Mouse (Mus musculus) lung, embryonic 16.5 days (tissue): ENCODE measurements around the gene Slc37a4. TPM values are rescaled to one million over a fixed set of nuclear protein-coding genes. Genes with fewer than 3 reads are reported as not detected.
"Not testable (repeated sequence)": the region's sequence is repeated elsewhere in the genome, so short reads cannot be mapped to it uniquely, and the experiment has no call there.

ENCODE experiments used
- ATAC-seq: fragments of 200-750 bp; cut with Nextera tagmentation; 2 replicates; pipeline ENCODE4 v1.8.0; 2017; ENCODE audit warnings: low read depth, mild to moderate bottlenecking, moderate library complexity
- H3K27ac ChIP-seq: fragments of 300-500 bp; sonication (generic); 2 replicates; pipeline ENCODE4 v1.5.1; 2014; ENCODE audit warnings: mild to moderate bottlenecking, control low read depth, low read length
- H3K27me3 ChIP-seq: fragments of 300-500 bp; sonication (generic); 2 replicates; pipeline ENCODE4 v1.6.1; 2014; ENCODE audit warnings: low read depth, low read length, mixed read lengths; ENCODE audit not compliant: control insufficient read depth, insufficient read depth
- H3K36me3 ChIP-seq: fragments of 300-500 bp; sonication (generic); 2 replicates; pipeline ENCODE4 v1.6.1; 2014; ENCODE audit warnings: low read length; ENCODE audit not compliant: control insufficient read depth, insufficient read depth
- H3K4me1 ChIP-seq: fragments of 300-500 bp; sonication (generic); replicated peaks from 2 replicates; pipeline ENCODE4 v1.6.1; 2014; ENCODE audit warnings: low read length, mixed read lengths; ENCODE audit not compliant: control insufficient read depth, insufficient read depth
- H3K4me2 ChIP-seq: fragments of 300-500 bp; sonication (generic); 2 replicates; pipeline ENCODE4 v1.6.1; 2014; ENCODE audit warnings: low read depth, low read length, control low read depth
- H3K4me3 ChIP-seq: fragments of 300-500 bp; sonication (generic); 2 replicates; pipeline ENCODE4 v1.5.1; 2014; ENCODE audit warnings: mild to moderate bottlenecking, low read length, control low read depth
- H3K9ac ChIP-seq: fragments of 300-500 bp; sonication (generic); 2 replicates; pipeline ENCODE4 v1.6.1; 2014; ENCODE audit warnings: low read length, control low read depth
- H3K9me3 ChIP-seq: fragments of 300-500 bp; sonication (generic); 2 replicates; pipeline ENCODE4 v1.6.1; 2016; ENCODE audit warnings: low read length; ENCODE audit not compliant: control insufficient read depth
- WGBS: fragments of 180-500 bp; shearing (Covaris S2); extraction: QIAGEN DNeasy Blood & Tissue Kit; methylation state at CpG from one replicate; pipeline ENCODE4 v1.1.7; 2014; 5-methylcytosine and 5-hydroxymethylcytosine counted together
- microRNA-seq: library from miRNA; unstranded; fragments of <30 nt; microRNA quantifications from one replicate; pipeline ENCODE4, GENCODE M21; 2016
- polyA plus RNA-seq: library from polyadenylated mRNA; unstranded; fragments of >200 nt; fragmentation: Nextera tagmentation; extraction: Ambion mirVana; gene quantifications from 2 replicates; pipeline ENCODE4 v1.2.1, GENCODE M21; 2015

The Slc37a4 gene
- polyA plus RNA-seq, 1 experiment from 2014 or later: 21.9 TPM

DNA sequence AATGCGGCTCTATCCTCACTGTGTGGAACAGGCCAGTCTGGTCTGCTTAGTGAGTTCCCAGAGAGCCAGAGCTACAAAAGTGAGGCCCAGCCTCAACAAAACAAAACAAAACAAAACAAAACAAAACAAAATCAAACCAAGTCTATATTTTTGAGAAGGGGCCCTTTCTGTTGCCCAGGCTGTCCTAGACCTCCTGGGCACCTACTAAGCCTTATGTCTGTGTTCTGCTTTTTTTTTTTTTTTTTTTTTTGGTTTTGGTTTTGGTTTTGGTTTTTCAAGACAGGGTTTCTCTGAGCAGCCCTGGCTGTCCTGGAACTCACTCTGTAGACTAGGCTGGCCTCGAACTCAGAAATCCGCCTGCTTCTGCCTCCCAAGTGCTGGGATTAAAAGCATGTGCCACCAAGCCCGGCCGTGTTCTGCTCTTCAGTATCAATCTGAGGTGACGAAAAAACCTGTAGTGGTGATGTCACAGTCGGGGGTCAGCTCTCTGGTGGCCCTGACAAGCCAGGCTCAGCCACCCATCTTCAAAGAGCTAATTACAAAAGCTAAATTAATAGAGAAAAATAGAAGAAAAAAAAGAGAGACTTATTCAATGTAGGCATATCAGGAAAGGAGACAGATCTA lies 47.9 kb downstream of the Slc37a4 start:
- H3K36me3 ChIP-seq, H3K27ac ChIP-seq, H3K9me3 ChIP-seq, H3K4me2 ChIP-seq, H3K27me3 ChIP-seq, H3K9ac ChIP-seq, H3K4me1 ChIP-seq, H3K4me3 ChIP-seq, ATAC-seq: not testable (repeated sequence)
- WGBS: 77% methylated on average over 7 of the region's 7 CpGs

DNA sequence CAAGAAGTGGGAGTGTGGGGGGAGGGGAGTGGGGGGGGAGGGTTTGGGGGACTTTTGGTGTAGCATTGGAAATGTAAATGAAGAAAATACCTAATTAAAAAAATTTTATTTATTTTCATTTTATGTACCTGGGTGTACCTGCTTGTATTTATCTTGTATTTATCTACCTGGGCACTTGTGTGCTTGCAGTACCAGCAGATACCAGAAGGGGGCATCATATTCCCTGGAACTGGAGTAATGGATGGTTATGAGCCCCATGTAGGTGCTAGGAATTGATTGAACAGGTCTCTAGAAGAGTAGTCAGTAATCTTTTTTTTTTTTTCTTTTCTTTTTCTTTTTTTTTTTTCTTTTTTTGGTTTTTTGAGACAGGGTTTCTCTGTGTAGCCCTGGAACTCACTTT lies 53.7 kb downstream of the Slc37a4 start:
- Histone ChIP-seq H3K9ac (no peak overlapping the region), H3K36me3 (no peaks in the 10 kb centered on the region), H3K4me1 (no peaks in the 10 kb centered on the region; the same call in 1 of the 2 replicates), H3K27ac (no peak overlapping the region), H3K9me3 (no peaks in the 10 kb centered on the region), H3K27me3 (0 out of 2 replicates have a peak, but pooled peaks cover 2% of the 10 kb centered on the region), H3K4me2 (no peak overlapping the region), H3K4me3 (no peak overlapping the region)
- ATAC-seq: no peak

Small RNA genes within 50 kb of the gene (microRNA-seq; reads per million reads assigned to microRNA genes)
- not detected for gene Mir7085

Other genes with a start within 250 kb of the Slc37a4 start
- gene Cbl, start 162.8 kb upstream of the Slc37a4 start, polyA plus RNA-seq: 15.3 and 15.5 TPM in 2 replicates
- 7.3 and 14.3 TPM in 2 replicates for gene Ccdc153, start 156.2 kb upstream of the Slc37a4 start, polyA plus RNA-seq
- 0.11 TPM in 1 of 2 replicates, not detected in the other for gene Pdzd3, start 145.4 kb upstream of the Slc37a4 start, polyA plus RNA-seq
- 9.5 and 10.4 TPM in 2 replicates for gene Nlrx1, start 128.3 kb upstream of the Slc37a4 start, polyA plus RNA-seq
- 1.4 and 2.1 TPM in 2 replicates for gene Abcg4, start 108.2 kb upstream of the Slc37a4 start, polyA plus RNA-seq
- 24.3 and 25.1 TPM in 2 replicates for gene Hinfp, start 91.2 kb upstream of the Slc37a4 start, polyA plus RNA-seq
- 6.8 and 7.4 TPM in 2 replicates for gene C2cd2l, start 76.6 kb upstream of the Slc37a4 start, polyA plus RNA-seq
- gene Dpagt1, start 70.8 kb upstream of the Slc37a4 start, polyA plus RNA-seq: 38.0 and 42.3 TPM in 2 replicates
- gene H2afx, start 62.2 kb upstream of the Slc37a4 start, polyA plus RNA-seq: 318 and 395 TPM in 2 replicates
- gene Hmbs, start 52.6 kb upstream of the Slc37a4 start, polyA plus RNA-seq: 110 and 117 TPM in 2 replicates
- gene Vps11, start 35.2 kb upstream of the Slc37a4 start, polyA plus RNA-seq: 31.4 and 32.8 TPM in 2 replicates
- gene Hyou1, start 17.4 kb upstream of the Slc37a4 start, polyA plus RNA-seq: 38.2 and 42.0 TPM in 2 replicates
- gene Rps25, start 10.3 kb downstream of the Slc37a4 start, polyA plus RNA-seq: 1,846 and 1,855 TPM in 2 replicates
- 131 and 135 TPM in 2 replicates for gene Trappc4, start 10.7 kb downstream of the Slc37a4 start, polyA plus RNA-seq
- 32.5 TPM in 2 replicates for gene Ccdc84, start 21.7 kb downstream of the Slc37a4 start, polyA plus RNA-seq
- not detected in 2 replicates for gene Foxr1, start 44.3 kb downstream of the Slc37a4 start, polyA plus RNA-seq
- gene Upk2, start 58.1 kb downstream of the Slc37a4 start, polyA plus RNA-seq: 1.8 and 2.0 TPM in 2 replicates
- gene Bcl9l, start 86.0 kb downstream of the Slc37a4 start, polyA plus RNA-seq: 14.1 and 16.1 TPM in 2 replicates
- 0.08 and 0.29 TPM in 2 replicates for gene Cxcr5, start 165.0 kb downstream of the Slc37a4 start, polyA plus RNA-seq
- gene Ddx6, start 208.0 kb downstream of the Slc37a4 start, polyA plus RNA-seq: 15.2 and 16.5 TPM in 2 replicates